Mouse (Mus musculus): ENCODE measurements around the gene Als2cr12. TPM values are rescaled to one million over a fixed set of nuclear protein-coding genes. Genes with fewer than 3 reads are reported as not detected.

The Als2cr12 gene
- polyA plus RNA-seq, 1 experiment, result 0.16 TPM

GRCm38 (mm10) chr1:58734043-58734920 is 38.5 kb upstream of the Als2cr12 start:
- Histone ChIP-seq H3K27me3 (ENCODE audit: control insufficient read depth, insufficient read depth, low read length) (no peaks in the 10 kb centered on the region), H3K27ac (ENCODE audit: control insufficient read depth, insufficient read depth, low read length) (no peak overlapping the region), H3K4me3 (ENCODE audit: control insufficient read depth, insufficient read depth, low read length) (no peak overlapping the region), H3K4me1 (replicated peaks; ENCODE audit: control insufficient read depth, insufficient read depth, low read length) (no peaks in the 10 kb centered on the region), H3K36me3 (ENCODE audit: control insufficient read depth, insufficient read depth, low read length) (peaks cover 75% of the 10 kb centered on the region)
- WGBS, result 93% methylated on average over 11 of the region's 11 CpGs
- TF ChIP-seq POLR2A (IDR thresholded peaks at IDR 0.05; ENCODE audit: control insufficient read depth, extremely low read depth, insufficient read depth, low read length, poor library complexity) (no peak), CTCF (IDR thresholded peaks at IDR 0.05; ENCODE audit: borderline replicate concordance, control insufficient read depth, extremely low read depth, insufficient read depth, low read length, poor library complexity) (no peak)
- no peak for DNase-seq

GRCm38 (mm10) chr1:58733636-58734035 is 37.8 kb upstream of the Als2cr12 start:
- Histone ChIP-seq H3K4me1 (replicated peaks; ENCODE audit: control insufficient read depth, insufficient read depth, low read length) (no peaks in the 10 kb centered on the region), H3K36me3 (ENCODE audit: control insufficient read depth, insufficient read depth, low read length) (peaks cover 78% of the 10 kb centered on the region), H3K4me3 (ENCODE audit: control insufficient read depth, insufficient read depth, low read length) (no peak overlapping the region), H3K27me3 (ENCODE audit: control insufficient read depth, insufficient read depth, low read length) (no peaks in the 10 kb centered on the region), H3K27ac (ENCODE audit: control insufficient read depth, insufficient read depth, low read length) (no peak overlapping the region)
- no peak for DNase-seq
- TF ChIP-seq CTCF (IDR thresholded peaks at IDR 0.05; ENCODE audit: borderline replicate concordance, control insufficient read depth, extremely low read depth, insufficient read depth, low read length, poor library complexity), result no peak
- TF ChIP-seq POLR2A (IDR thresholded peaks at IDR 0.05; ENCODE audit: control insufficient read depth, extremely low read depth, insufficient read depth, low read length, poor library complexity), result no peak
- WGBS, result 93% methylated on average over 2 of the region's 2 CpGs

- Histone ChIP-seq H3K4me1 (replicated peaks; ENCODE audit: control insufficient read depth, insufficient read depth, low read length) (peaks cover 7% of the 10 kb centered on the region), H3K27me3 (ENCODE audit: control insufficient read depth, insufficient read depth, low read length) (no peaks in the 10 kb centered on the region), H3K4me3 (ENCODE audit: control insufficient read depth, insufficient read depth, low read length) (no peak overlapping the region), H3K27ac (ENCODE audit: control insufficient read depth, insufficient read depth, low read length) (no peak overlapping the region), H3K36me3 (ENCODE audit: control insufficient read depth, insufficient read depth, low read length) (peaks cover 57% of the 10 kb centered on the region)
- no peak for TF ChIP-seq CTCF (IDR thresholded peaks at IDR 0.05; ENCODE audit: borderline replicate concordance, control insufficient read depth, extremely low read depth, insufficient read depth, low read length, poor library complexity)
- no peak for TF ChIP-seq POLR2A (IDR thresholded peaks at IDR 0.05; ENCODE audit: control insufficient read depth, extremely low read depth, insufficient read depth, low read length, poor library complexity)
- 76% methylated on average over 3 of the region's 3 CpGs for WGBS
- no peak for DNase-seq
These were observed 32.7 kb upstream of the Als2cr12 start for GRCm38 (mm10) chr1:58728590-58728868.

- H3K4me1 ChIP-seq (replicated peaks; ENCODE audit: control insufficient read depth, insufficient read depth, low read length), result peaks cover 7% of the 10 kb centered on the region
- peak overlapping the region; percentile 47; the same call in 1 of the 2 replicates for H3K27ac ChIP-seq (ENCODE audit: control insufficient read depth, insufficient read depth, low read length)
- H3K27me3 ChIP-seq (ENCODE audit: control insufficient read depth, insufficient read depth, low read length), result no peaks in the 10 kb centered on the region
- H3K4me3 ChIP-seq (ENCODE audit: control insufficient read depth, insufficient read depth, low read length), result no peak overlapping the region
- peaks cover 53% of the 10 kb centered on the region for H3K36me3 ChIP-seq (ENCODE audit: control insufficient read depth, insufficient read depth, low read length)
- 89% methylated on average over 10 of the region's 10 CpGs for WGBS
- no peak for DNase-seq
- no peak for TF ChIP-seq POLR2A (IDR thresholded peaks at IDR 0.05; ENCODE audit: control insufficient read depth, extremely low read depth, insufficient read depth, low read length, poor library complexity)
- TF ChIP-seq CTCF (IDR thresholded peaks at IDR 0.05; ENCODE audit: borderline replicate concordance, control insufficient read depth, extremely low read depth, insufficient read depth, low read length, poor library complexity), result no peak
These were observed 32.2 kb upstream of the Als2cr12 start for GRCm38 (mm10) chr1:58727747-58728589.

- Histone ChIP-seq H3K4me3 (ENCODE audit: control insufficient read depth, insufficient read depth, low read length) (no peak overlapping the region), H3K36me3 (ENCODE audit: control insufficient read depth, insufficient read depth, low read length) (peaks cover 59% of the 10 kb centered on the region), H3K4me1 (replicated peaks; ENCODE audit: control insufficient read depth, insufficient read depth, low read length) (peaks cover 11% of the 10 kb centered on the region), H3K27ac (ENCODE audit: control insufficient read depth, insufficient read depth, low read length) (no peak overlapping the region), H3K27me3 (ENCODE audit: control insufficient read depth, insufficient read depth, low read length) (no peaks in the 10 kb centered on the region)
- WGBS, result 83% methylated on average over 1 of the region's 1 CpGs
- DNase-seq, result no peak
- no peak for TF ChIP-seq POLR2A (IDR thresholded peaks at IDR 0.05; ENCODE audit: control insufficient read depth, extremely low read depth, insufficient read depth, low read length, poor library complexity)
- TF ChIP-seq CTCF (IDR thresholded peaks at IDR 0.05; ENCODE audit: borderline replicate concordance, control insufficient read depth, extremely low read depth, insufficient read depth, low read length, poor library complexity), result no peak
These were observed 31.4 kb upstream of the Als2cr12 start for GRCm38 (mm10) chr1:58727019-58727746.

GRCm38 (mm10) chr1:58725767-58726166 is 30.0 kb upstream of the Als2cr12 start:
- Histone ChIP-seq H3K27ac (ENCODE audit: control insufficient read depth, insufficient read depth, low read length) (peak overlapping the region; percentile 47; the same call in 1 of the 2 replicates), H3K4me3 (ENCODE audit: control insufficient read depth, insufficient read depth, low read length) (no peak overlapping the region), H3K4me1 (replicated peaks; ENCODE audit: control insufficient read depth, insufficient read depth, low read length) (peaks cover 18% of the 10 kb centered on the region), H3K27me3 (ENCODE audit: control insufficient read depth, insufficient read depth, low read length) (no peaks in the 10 kb centered on the region), H3K36me3 (ENCODE audit: control insufficient read depth, insufficient read depth, low read length) (peaks cover 47% of the 10 kb centered on the region)
- WGBS, result 94% methylated on average over 5 of the region's 5 CpGs
- DNase-seq, result no peak
- TF ChIP-seq CTCF (IDR thresholded peaks at IDR 0.05; ENCODE audit: borderline replicate concordance, control insufficient read depth, extremely low read depth, insufficient read depth, low read length, poor library complexity), result no peak
- no peak for TF ChIP-seq POLR2A (IDR thresholded peaks at IDR 0.05; ENCODE audit: control insufficient read depth, extremely low read depth, insufficient read depth, low read length, poor library complexity)

Data from thymus, adult 2 months (tissue).